Mouse (Mus musculus) pancreas, adult 10 weeks (tissue): ENCODE measurements around the gene Slc19a3. TPM values are rescaled to one million over a fixed set of nuclear protein-coding genes. Genes with fewer than 3 reads are reported as not detected.

Source experiments
- polyA plus RNA-seq: library from polyadenylated mRNA; stranded (reverse); fragments of 350-450 nt; fragmentation: Illumina TruSeq; extraction: RNeasy Lipid Tissue Mini Kit (QIAGEN cat#74804); gene quantifications from one replicate; pipeline ENCODE4 v1.2.3, GENCODE M21; 2015; ENCODE audit warnings: low read depth, low replicate concordance; ENCODE audit not compliant: insufficient read depth

Gene Slc19a3
- not detected for polyA plus RNA-seq

DNA sequence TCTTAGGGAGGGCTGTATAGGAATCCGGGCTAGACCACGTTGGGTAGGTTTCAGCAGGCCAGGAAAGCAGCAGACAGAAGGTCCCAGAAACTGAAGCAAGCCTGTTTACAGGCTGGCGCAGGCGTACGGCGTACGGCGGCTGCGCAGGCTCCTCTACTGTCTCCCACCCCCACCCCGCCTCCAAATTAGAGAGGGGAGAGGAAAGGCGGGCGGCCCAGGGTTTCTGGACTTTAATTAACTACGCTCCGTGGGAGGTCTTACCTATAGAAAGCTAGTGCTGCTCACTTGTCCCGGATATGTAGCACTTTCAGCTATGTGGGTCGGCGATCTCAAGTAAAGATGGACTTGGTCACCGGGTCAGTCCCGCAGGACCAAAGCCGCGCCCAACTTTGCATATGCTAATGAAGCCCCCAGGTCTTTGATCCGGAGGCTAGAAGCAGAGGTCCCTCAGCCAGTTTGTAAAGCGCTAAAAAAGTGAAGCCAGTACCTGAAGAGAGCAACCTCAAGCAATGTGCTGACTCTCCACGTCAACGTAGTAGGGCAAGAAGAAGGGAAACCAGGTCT lies at the start of gene Slc19a3:
Gene Slc19a3, minus strand, starts transcription at position 340 of the 564 bp plus-strand sequence.

DNA sequence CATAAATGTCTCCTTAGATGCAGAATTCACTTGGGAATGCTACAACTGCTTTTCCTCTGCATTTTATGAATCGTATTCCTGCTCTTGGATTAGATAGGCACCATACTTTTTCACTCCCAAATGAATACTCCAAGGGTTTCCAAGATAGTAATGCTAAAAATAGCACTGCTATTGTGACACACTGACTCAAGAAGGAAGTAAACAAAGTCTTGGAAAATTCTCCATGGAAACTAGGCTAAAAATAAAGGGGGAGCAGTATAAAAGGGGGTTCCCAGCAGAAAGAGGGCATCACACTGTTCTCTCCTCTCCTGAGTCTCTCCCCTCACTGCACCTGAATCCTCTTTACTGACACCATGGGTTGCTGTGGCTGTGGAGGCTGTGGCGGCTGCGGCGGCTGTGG lies 22.4 kb upstream of the Slc19a3 start, which contains the start of gene Krtap28-13:
Gene Krtap28-13, plus strand, starts transcription at position 288 of the 400 bp plus-strand sequence.

DNA sequence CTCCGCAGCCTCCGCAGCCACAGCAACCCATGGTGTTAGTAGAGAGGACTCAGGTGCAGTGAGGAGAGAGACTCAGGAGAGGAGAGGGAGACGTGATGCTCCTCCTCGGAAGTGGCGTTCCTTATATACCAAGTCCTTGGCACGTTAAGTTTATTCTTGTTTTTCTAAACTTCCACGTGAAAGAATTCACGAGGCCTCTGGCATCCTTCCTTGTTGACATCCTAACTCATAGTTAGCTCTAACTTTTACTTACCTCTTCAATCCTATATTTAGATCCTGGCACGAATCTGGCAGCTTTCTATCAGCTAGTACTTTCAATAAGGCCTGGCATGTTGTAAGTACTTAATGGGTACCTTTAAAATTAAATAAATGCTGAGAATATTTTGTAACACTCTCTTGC lies 21.0 kb upstream of the Slc19a3 start, which contains the start of gene A030005K14Rik:
Gene A030005K14Rik, minus strand, starts transcription at position 101 of the 400 bp plus-strand sequence.

DNA sequence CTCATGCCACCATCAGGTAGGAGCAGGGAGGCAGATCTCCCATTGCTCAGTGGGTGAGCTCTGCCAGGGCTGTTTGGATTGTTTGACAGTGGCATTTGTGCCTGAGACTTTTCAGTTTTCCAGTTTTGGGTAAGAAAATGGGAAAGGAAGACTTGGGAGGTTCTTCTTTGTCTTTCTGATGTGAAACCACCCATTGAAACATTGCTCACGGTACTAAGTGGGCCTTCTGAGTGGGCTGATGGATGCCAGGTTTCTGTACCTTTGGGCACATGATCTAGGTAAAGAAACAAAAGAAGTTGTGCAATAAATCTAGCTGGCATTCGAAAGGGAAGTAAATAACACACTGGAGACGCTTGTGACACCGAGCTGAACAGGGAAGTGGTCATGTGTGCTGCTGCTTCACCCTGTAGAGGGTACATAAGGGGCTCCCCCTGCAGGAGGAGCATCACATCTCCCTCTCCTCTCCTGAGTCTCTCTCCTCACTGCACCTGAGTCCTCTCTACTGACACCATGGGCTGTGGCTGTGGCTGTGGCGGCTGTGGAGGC lies 6.7 kb upstream of the Slc19a3 start, which contains the start of gene Gm47969:
Gene Gm47969, plus strand, starts transcription at position 51 of the 546 bp plus-strand sequence.

DNA sequence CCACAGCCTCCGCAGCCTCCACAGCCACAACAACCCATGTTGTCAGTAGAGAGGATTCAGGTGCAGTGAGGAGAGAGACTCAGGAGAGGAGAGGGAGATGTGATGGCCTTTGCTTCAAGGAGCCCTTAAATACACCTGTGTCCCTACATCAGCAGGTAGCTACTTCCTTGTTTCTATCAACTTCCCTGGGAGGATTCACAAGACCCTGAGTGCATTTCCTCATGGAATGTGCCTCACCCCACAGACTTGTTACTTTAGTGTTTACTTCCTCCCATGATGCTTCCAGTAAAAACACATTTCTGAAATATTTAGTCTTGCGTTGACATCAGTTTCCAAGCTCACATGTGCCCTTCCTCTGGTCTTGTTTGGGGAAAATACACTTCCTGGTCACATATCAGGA lies 4.1 kb upstream of the Slc19a3 start, which contains the start of gene Krtap28-10:
Gene Krtap28-10, minus strand, starts transcription at position 101 of the 400 bp plus-strand sequence.

DNA sequence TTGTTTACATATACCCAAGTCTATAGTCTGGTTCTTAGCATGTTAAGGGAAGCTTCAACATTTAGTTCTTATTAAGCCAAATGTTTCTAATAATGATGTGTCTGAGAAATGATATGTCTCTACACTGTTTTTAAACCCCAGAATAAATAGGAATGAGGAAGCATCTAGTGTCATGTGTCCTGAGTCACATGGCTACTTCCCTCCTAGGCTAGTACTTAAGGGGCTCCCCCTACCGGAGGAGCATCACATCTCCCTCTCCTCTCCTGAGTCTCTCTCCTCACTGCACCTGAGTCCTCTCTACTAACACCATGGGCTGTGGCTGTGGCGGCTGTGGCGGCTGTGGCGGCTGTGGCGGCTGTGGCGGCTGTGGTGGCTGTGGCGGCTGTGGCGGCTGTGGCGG lies 37.9 kb downstream of the Slc19a3 start, which contains the start of gene Gm47959:
Gene Gm47959, plus strand, starts transcription at position 243 of the 400 bp plus-strand sequence.

Other genes starting within 250 kb of the Slc19a3 start
- 3.6 TPM for gene Agfg1, start 199.0 kb downstream of the Slc19a3 start, polyA plus RNA-seq
- not detected for gene A030005L19Rik, start 125.1 kb downstream of the Slc19a3 start, polyA plus RNA-seq
- gene A030014E15Rik, start 113.5 kb downstream of the Slc19a3 start, polyA plus RNA-seq = not detected
- gene Gm6217, start 107.0 kb downstream of the Slc19a3 start, polyA plus RNA-seq = not detected
- not detected for gene A030003K21Rik, start 95.1 kb downstream of the Slc19a3 start, polyA plus RNA-seq
- gene Gm7544, start 82.4 kb downstream of the Slc19a3 start, polyA plus RNA-seq = not detected
- not detected for gene Gm47955, start 78.2 kb downstream of the Slc19a3 start, polyA plus RNA-seq
- gene Gm47959, start 37.9 kb downstream of the Slc19a3 start, polyA plus RNA-seq = not detected
- gene Krtap28-10, start 4.0 kb upstream of the Slc19a3 start, polyA plus RNA-seq = not detected
- gene Gm47969, start 6.5 kb upstream of the Slc19a3 start, polyA plus RNA-seq = not detected
- not detected for gene A030005K14Rik, start 20.9 kb upstream of the Slc19a3 start, polyA plus RNA-seq
- gene Krtap28-13, start 22.5 kb upstream of the Slc19a3 start, polyA plus RNA-seq = not detected
- gene Ccl20, start 78.3 kb upstream of the Slc19a3 start, polyA plus RNA-seq = not detected
- gene Daw1, start 121.3 kb upstream of the Slc19a3 start, polyA plus RNA-seq = not detected